Mouse (Mus musculus): ENCODE results near the gene Tnni1. TPM values are rescaled to one million over a fixed set of nuclear protein-coding genes. Genes with fewer than 3 reads are reported as not detected.

Tnni1 gene
- polyA plus RNA-seq, 1 experiment from 2014 or later, result 6.4 TPM

DNA sequence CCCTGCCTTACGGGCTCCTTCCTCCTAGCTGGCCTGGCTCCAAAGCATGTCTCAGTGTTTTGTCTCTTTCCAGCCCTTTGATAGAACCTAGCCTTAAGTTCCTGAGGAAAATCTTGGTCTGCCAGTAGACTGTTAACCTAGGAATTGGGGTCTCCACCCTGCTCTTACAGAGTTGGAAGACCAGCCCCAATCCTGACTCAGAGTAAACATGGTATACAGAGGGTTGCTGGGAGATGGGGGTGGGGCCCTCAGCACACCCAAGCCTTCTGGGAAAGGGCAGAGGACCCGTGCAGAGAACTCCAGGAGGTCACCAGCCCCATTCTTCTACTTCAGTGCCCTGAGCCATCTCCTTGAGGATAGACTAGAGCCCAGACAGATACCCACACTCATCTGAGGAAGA is 33.4 kb downstream of the Tnni1 start:
- no peaks in the 10 kb centered on the region for H3K9me3 ChIP-seq (ENCODE audit: control insufficient read depth, low read length)
- ATAC-seq, result peak; percentile 70
- H3K4me3 ChIP-seq (ENCODE audit: low read length), result 0 out of 2 replicates have a peak overlapping the region, but pooled peaks have one; percentile 3
- H3K27me3 ChIP-seq (replicated peaks; ENCODE audit: control insufficient read depth, insufficient read depth, low read length), result no peaks in the 10 kb centered on the region; the same call in 1 of the 2 replicates
- peak overlapping the region; percentile 60 for H3K9ac ChIP-seq (ENCODE audit: low read depth, low read length)
- H3K36me3 ChIP-seq (ENCODE audit: control insufficient read depth, insufficient read depth, low read length), result no peaks in the 10 kb centered on the region
- H3K4me2 ChIP-seq (ENCODE audit: low read depth, low read length), result peak overlapping the region; percentile 42
- peaks cover 37% of the 10 kb centered on the region for H3K4me1 ChIP-seq (ENCODE audit: control insufficient read depth, insufficient read depth, low read length)
- 19% methylated on average over 2 of the region's 2 CpGs for WGBS
- H3K27ac ChIP-seq (ENCODE audit: low read length), result peak overlapping the region; percentile 95

DNA sequence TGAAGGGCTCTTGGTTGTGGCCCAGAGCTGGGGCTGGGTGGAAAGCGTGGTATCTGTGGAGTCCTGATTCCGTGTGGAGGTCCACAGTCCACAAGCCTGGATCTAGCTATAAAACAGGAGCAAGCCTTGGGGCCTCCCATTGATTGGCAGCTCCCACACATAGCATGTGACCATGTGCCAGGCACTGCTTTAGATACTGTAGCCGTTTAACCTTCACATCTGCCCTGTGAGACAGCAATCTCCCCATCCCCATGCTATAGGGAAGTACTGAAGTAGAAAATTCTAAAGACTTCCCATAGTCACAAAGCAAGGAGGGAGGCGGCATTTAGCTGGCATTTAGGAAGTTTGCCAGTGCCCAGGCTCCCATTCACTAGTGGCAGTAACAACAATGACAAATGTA is 33.8 kb downstream of the Tnni1 start:
- peak; percentile 85 for ATAC-seq
- WGBS, result 43% methylated on average over 4 of the region's 4 CpGs
- Histone ChIP-seq H3K9ac (ENCODE audit: low read depth, low read length) (peak overlapping the region; percentile 60), H3K9me3 (ENCODE audit: control insufficient read depth, low read length) (no peaks in the 10 kb centered on the region), H3K4me1 (ENCODE audit: control insufficient read depth, insufficient read depth, low read length) (peaks cover 37% of the 10 kb centered on the region), H3K4me2 (ENCODE audit: low read depth, low read length) (peak overlapping the region; percentile 42), H3K27me3 (replicated peaks; ENCODE audit: control insufficient read depth, insufficient read depth, low read length) (no peaks in the 10 kb centered on the region; the same call in 1 of the 2 replicates), H3K27ac (ENCODE audit: low read length) (peak overlapping the region; percentile 95), H3K4me3 (ENCODE audit: low read length) (0 out of 2 replicates have a peak overlapping the region, but pooled peaks have one; percentile 3), H3K36me3 (ENCODE audit: control insufficient read depth, insufficient read depth, low read length) (no peaks in the 10 kb centered on the region)

DNA sequence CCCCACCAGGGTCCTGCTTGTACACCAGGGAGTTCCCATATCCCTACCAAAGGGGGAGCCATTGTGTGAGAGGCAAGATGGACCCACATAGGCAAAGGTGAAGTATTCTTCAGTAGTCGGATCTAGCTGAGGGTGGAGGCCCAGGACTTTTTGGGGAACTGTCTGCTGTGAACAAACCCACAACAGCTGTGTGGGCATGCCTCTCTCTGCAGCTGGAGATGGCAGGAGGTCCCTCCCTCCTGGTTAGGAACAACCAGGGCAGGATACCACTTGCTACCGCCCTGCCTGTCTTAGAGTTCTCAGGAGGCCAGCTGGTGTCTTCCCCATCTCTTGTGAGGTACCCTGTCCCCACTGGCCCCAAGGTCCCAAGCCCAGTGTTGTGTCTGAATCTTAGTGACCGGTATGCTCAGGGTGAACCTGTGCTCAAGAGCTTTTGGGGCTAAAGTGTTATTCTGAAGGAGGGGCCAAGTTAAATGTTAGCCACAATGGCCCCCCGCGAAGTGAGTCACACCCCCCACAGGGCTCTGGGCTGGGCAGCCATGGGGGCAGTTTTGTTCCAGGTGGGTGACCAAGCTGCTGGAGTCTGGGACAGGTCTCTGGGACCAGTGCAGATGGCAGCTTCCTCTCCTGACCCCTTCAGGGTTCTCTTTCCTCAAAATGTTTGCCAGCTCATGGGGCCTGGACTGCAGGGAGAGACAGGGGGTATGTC is 34.6 kb downstream of the Tnni1 start:
- Histone ChIP-seq H3K4me2 (ENCODE audit: low read depth, low read length) (no peak overlapping the region), H3K36me3 (ENCODE audit: control insufficient read depth, insufficient read depth, low read length) (no peaks in the 10 kb centered on the region), H3K27ac (ENCODE audit: low read length) (peak overlapping the region; percentile 95), H3K9ac (ENCODE audit: low read depth, low read length) (peak overlapping the region; percentile 34; the same call in 1 of the 2 replicates), H3K27me3 (replicated peaks; ENCODE audit: control insufficient read depth, insufficient read depth, low read length) (peaks cover 3% of the 10 kb centered on the region; the same call in 1 of the 2 replicates), H3K4me1 (ENCODE audit: control insufficient read depth, insufficient read depth, low read length) (peaks cover 39% of the 10 kb centered on the region), H3K4me3 (ENCODE audit: low read length) (no peak overlapping the region), H3K9me3 (ENCODE audit: control insufficient read depth, low read length) (no peaks in the 10 kb centered on the region)
- ATAC-seq, result no peak
- 83% methylated on average over 5 of the region's 5 CpGs for WGBS

DNA sequence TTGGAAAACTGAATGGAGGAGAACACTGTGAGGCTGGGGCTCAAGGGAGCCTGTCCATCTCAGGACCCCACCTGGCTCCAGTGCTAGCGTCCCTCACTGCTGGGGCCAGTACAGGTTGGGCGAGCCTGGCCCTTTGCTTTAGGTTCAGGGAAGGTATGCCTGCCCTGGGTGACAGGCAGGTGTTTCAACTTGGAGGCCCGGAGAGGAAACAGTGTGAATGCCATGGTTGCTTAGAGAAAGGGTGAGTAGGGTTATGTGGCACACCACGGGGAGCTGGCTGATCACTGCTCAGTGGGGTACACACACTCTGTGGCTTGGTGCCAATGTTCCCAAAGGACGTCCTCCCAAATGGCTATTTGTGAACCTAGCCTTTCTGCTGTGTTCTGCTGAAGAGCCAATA is 35.3 kb downstream of the Tnni1 start:
- H3K27me3 ChIP-seq (replicated peaks; ENCODE audit: control insufficient read depth, insufficient read depth, low read length), result peaks cover 3% of the 10 kb centered on the region; the same call in 1 of the 2 replicates
- H3K9ac ChIP-seq (ENCODE audit: low read depth, low read length), result peak overlapping the region; percentile 34; the same call in 1 of the 2 replicates
- H3K9me3 ChIP-seq (ENCODE audit: control insufficient read depth, low read length), result no peaks in the 10 kb centered on the region
- ATAC-seq, result no peak
- no peaks in the 10 kb centered on the region for H3K36me3 ChIP-seq (ENCODE audit: control insufficient read depth, insufficient read depth, low read length)
- no peak overlapping the region for H3K4me2 ChIP-seq (ENCODE audit: low read depth, low read length)
- WGBS, result 82% methylated on average over 5 of the region's 5 CpGs
- peak overlapping the region; percentile 95 for H3K27ac ChIP-seq (ENCODE audit: low read length)
- H3K4me3 ChIP-seq (ENCODE audit: low read length), result no peak overlapping the region
- H3K4me1 ChIP-seq (ENCODE audit: control insufficient read depth, insufficient read depth, low read length), result peaks cover 36% of the 10 kb centered on the region

DNA sequence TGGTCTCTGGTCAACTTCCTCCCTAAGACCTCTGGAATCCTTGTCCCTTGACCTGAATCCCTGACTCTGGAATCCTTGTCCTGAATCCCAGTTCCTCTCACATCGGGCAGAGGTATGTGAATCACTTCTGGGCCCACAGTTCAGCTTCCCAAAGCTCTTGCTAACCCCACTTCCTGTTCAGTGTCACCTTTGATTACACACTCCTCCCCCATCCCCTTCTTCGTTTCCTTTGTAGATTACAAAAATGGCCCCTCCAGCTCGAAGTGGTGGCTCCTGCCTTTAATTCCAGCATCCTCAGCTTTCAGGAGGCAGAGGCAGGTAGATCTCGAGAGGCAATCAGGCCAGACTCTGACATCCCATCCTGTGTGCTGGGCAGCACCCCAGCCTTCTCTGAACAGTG is 38.4 kb downstream of the Tnni1 start:
- Histone ChIP-seq H3K4me2 (ENCODE audit: low read depth, low read length) (peak overlapping the region; percentile 85), H3K9me3 (ENCODE audit: control insufficient read depth, low read length) (no peaks in the 10 kb centered on the region), H3K4me3 (ENCODE audit: low read length) (peak overlapping the region; percentile 58), H3K4me1 (ENCODE audit: control insufficient read depth, insufficient read depth, low read length) (peaks cover 23% of the 10 kb centered on the region), H3K27ac (ENCODE audit: low read length) (peak overlapping the region; percentile 97; the same call in 1 of the 2 replicates), H3K27me3 (replicated peaks; ENCODE audit: control insufficient read depth, insufficient read depth, low read length) (peaks cover 7% of the 10 kb centered on the region; the same call in 1 of the 2 replicates), H3K9ac (ENCODE audit: low read depth, low read length) (peak overlapping the region; percentile 84; the same call in 1 of the 2 replicates), H3K36me3 (ENCODE audit: control insufficient read depth, insufficient read depth, low read length) (no peaks in the 10 kb centered on the region)
- ATAC-seq, result no peak
- 51% methylated on average over 4 of the region's 4 CpGs for WGBS

DNA sequence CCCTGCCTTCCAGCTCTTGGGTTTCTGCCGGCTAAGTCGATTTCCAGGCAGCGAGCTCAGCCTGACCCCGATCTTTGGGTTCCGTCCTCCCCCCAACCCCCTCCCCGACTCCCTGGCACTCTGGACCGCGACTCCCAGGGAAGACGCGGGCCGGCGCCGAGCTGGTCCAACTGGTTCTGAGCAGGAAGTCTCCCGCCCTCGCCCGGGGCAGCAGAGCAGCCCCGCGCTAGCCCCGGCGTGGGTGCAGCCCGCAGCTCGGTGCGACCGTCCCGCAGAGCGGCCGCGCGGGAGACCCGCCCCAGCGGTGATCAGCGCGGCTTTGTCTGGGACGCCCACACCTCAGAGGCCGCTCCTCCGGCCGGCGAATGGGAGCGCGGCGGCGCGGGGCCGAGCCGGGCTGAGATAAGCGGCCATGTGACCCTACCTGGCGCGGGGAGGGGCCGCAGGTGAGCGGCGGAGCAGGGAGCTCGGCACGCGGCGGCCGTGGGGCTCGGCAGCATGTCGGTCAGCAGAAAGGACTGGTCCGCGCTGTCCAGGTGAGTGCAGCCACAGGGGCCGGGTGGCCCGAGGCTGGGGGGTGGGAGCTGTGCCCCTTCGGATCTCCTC is 39.4 kb downstream of the Tnni1 start, which contains the start of gene Lad1:
Gene Lad1, plus strand, starts transcription at position 118 of the 606 bp plus-strand sequence.
- WGBS, result 1% methylated on average over 63 of the region's 63 CpGs
- no peaks in the 10 kb centered on the region for H3K36me3 ChIP-seq (ENCODE audit: control insufficient read depth, insufficient read depth, low read length)
- no peaks in the 10 kb centered on the region for H3K9me3 ChIP-seq (ENCODE audit: control insufficient read depth, low read length)
- peak within 1 kb of the TSS; percentile 97 for H3K27ac ChIP-seq (ENCODE audit: low read length)
- peak; percentile 69 for ATAC-seq
- peak within 1 kb of the TSS; percentile 84 for H3K9ac ChIP-seq (ENCODE audit: low read depth, low read length)
- peak within 1 kb of the TSS; percentile 58 for H3K4me3 ChIP-seq (ENCODE audit: low read length)
- peaks cover 7% of the 10 kb centered on the region; the same call in 1 of the 2 replicates for H3K27me3 ChIP-seq (replicated peaks; ENCODE audit: control insufficient read depth, insufficient read depth, low read length)
- H3K4me2 ChIP-seq (ENCODE audit: low read depth, low read length), result peak within 1 kb of the TSS; percentile 85
- H3K4me1 ChIP-seq (ENCODE audit: control insufficient read depth, insufficient read depth, low read length), result peaks cover 21% of the 10 kb centered on the region

DNA sequence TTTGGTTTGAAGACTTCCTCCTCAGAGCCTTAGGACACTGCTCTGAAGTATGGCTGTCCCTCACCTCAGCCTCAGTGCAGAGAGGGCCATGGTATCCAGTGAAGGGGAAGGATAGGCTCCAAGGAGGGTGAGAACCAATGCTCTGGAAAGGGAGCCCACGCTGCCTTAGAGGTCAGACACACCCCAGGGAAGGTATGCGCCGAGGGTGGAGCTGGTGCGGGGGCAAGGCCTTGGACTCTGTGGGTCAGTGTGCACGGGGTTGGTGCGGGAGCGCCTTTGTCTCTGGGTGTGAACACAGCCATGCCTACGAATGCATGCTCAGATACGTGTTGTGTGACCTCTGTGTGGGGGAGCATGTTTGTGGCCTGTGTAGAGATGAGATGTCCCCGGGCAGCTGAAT is 40.8 kb downstream of the Tnni1 start:
- H3K4me1 ChIP-seq (ENCODE audit: control insufficient read depth, insufficient read depth, low read length), result peaks cover 12% of the 10 kb centered on the region; the same call in 1 of the 2 replicates
- peak overlapping the region; percentile 55 for H3K4me2 ChIP-seq (ENCODE audit: low read depth, low read length)
- peak; percentile 80 for ATAC-seq
- H3K27ac ChIP-seq (ENCODE audit: low read length), result peak overlapping the region; percentile 97
- no peaks in the 10 kb centered on the region for H3K9me3 ChIP-seq (ENCODE audit: control insufficient read depth, low read length)
- WGBS, result 62% methylated on average over 10 of the region's 10 CpGs
- peak overlapping the region; percentile 84 for H3K9ac ChIP-seq (ENCODE audit: low read depth, low read length)
- peak overlapping the region; percentile 58 for H3K4me3 ChIP-seq (ENCODE audit: low read length)
- H3K36me3 ChIP-seq (ENCODE audit: control insufficient read depth, insufficient read depth, low read length), result no peaks in the 10 kb centered on the region
- peaks cover 7% of the 10 kb centered on the region; the same call in 1 of the 2 replicates for H3K27me3 ChIP-seq (replicated peaks; ENCODE audit: control insufficient read depth, insufficient read depth, low read length)

DNA sequence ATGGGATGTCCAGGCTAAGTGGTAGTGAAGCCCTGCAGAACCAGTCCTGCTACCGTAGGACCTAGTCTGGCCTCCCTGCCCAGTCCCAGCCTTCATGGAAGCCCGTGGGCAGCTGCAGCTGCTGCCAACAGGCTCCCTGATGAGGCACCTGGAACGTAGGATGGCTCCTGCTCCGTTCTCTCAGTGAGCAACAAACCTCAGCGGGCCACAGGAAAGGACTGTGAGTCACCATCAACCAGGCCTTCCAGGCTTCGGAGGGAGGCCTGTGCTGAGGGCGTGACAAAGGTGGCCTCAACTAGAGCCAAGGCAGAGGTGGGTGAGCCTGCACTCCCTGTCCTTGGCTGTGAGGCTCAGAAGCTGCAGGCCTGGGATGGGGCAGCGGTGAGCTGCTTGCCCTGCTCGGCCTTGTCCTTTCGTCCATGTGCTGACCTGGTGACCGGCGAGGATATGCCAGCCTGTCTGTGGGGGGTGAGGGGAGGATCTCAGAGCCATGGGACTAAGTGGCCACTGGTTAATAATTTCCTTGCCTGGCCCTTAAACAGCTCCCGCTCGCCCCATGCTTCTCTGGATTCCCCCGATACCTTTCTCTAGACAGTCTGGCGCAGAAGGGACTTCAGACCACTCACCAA is 41.6 kb downstream of the Tnni1 start:
- peak overlapping the region; percentile 58 for H3K4me3 ChIP-seq (ENCODE audit: low read length)

DNA sequence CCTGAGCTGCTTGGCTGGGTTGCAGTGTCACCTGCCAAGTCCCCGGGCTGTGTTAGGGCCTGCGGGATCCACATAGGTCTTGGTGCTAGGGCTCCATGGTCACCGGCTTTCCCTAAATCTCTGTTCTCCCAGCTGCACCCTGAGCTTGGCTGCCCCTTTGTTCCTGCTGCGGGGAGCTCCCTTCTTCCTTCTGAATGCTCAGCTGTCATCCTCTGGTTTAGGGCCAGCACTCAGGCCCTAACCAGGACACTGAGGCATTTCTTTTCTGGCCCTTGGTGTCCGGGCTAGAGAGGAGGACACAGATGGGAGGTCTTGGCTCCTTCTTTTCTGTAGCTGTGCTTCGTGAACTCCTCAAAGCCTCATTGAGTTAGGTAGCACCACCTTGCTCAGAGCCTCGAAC is 42.5 kb downstream of the Tnni1 start:
- Histone ChIP-seq H3K4me1 (ENCODE audit: control insufficient read depth, insufficient read depth, low read length) (peaks cover 12% of the 10 kb centered on the region; the same call in 1 of the 2 replicates), H3K9ac (ENCODE audit: low read depth, low read length) (peak overlapping the region; percentile 84), H3K9me3 (ENCODE audit: control insufficient read depth, low read length) (no peaks in the 10 kb centered on the region), H3K36me3 (ENCODE audit: control insufficient read depth, insufficient read depth, low read length) (no peaks in the 10 kb centered on the region), H3K27ac (ENCODE audit: low read length) (peak overlapping the region; percentile 97), H3K4me2 (ENCODE audit: low read depth, low read length) (peak overlapping the region; percentile 55), H3K27me3 (replicated peaks; ENCODE audit: control insufficient read depth, insufficient read depth, low read length) (peaks cover 7% of the 10 kb centered on the region; the same call in 1 of the 2 replicates), H3K4me3 (ENCODE audit: low read length) (peak overlapping the region; percentile 58)
- 60% methylated on average over 7 of the region's 7 CpGs for WGBS
- no peak for ATAC-seq

More for the DNA sequence above, 41.6 kb downstream of the Tnni1 start:
- H3K4me1 ChIP-seq (ENCODE audit: control insufficient read depth, insufficient read depth, low read length), result peaks cover 12% of the 10 kb centered on the region; the same call in 1 of the 2 replicates
- H3K9me3 ChIP-seq (ENCODE audit: control insufficient read depth, low read length), result no peaks in the 10 kb centered on the region
- H3K27ac ChIP-seq (ENCODE audit: low read length), result peak overlapping the region; percentile 97
- no peaks in the 10 kb centered on the region for H3K36me3 ChIP-seq (ENCODE audit: control insufficient read depth, insufficient read depth, low read length)
- ATAC-seq, result peak; percentile 51
- peak overlapping the region; percentile 55 for H3K4me2 ChIP-seq (ENCODE audit: low read depth, low read length)
- H3K27me3 ChIP-seq (replicated peaks; ENCODE audit: control insufficient read depth, insufficient read depth, low read length), result peaks cover 7% of the 10 kb centered on the region; the same call in 1 of the 2 replicates
- H3K9ac ChIP-seq (ENCODE audit: low read depth, low read length), result peak overlapping the region; percentile 84
- 61% methylated on average over 16 of the region's 16 CpGs for WGBS

All from intestine, embryonic 16.5 days (tissue).